Mouse (Mus musculus) mouse trophoblast stem cell (cell line): ENCODE measurements around the gene Setd2.

ENCODE experiments used
- in situ Hi-C, 2 experiments: fragments of 300-500 bp; cut with MseI, MboI; formaldehyde crosslinking; loops; 2 replicates in 1 of 2; 3 replicates in 1 of 2; pipeline ENCODE4 v1.15.1; 2025

Gene Setd2

GRCm38 (mm10) chr9:110532538-110533291 is at the start of gene Setd2:
TSS of gene Setd2 (plus strand) at chr9:110532597.
- in situ Hi-C loops = no loop called here

- in situ Hi-C loops = no loop called here
These were observed 43.6 kb upstream of the Setd2 start for GRCm38 (mm10) chr9:110488841-110489240.

GRCm38 (mm10) chr9:110490913-110491312 is 41.5 kb upstream of the Setd2 start:
- in situ Hi-C loops = no loop called here

GRCm38 (mm10) chr9:110525737-110526136 is 6.7 kb upstream of the Setd2 start:
- in situ Hi-C loops = no loop called here

- in situ Hi-C loops = no loop called here
These were observed 3.2 kb upstream of the Setd2 start for GRCm38 (mm10) chr9:110529002-110529737.

- in situ Hi-C loops = no loop called here
These were observed 1.7 kb upstream of the Setd2 start for GRCm38 (mm10) chr9:110530650-110531049.

GRCm38 (mm10) chr9:110531151-110531791 is 1.1 kb upstream of the Setd2 start:
- in situ Hi-C loops = no loop called here

- in situ Hi-C loops = no loop called here
These were observed 395 bp upstream of the Setd2 start for GRCm38 (mm10) chr9:110531914-110532489.

GRCm38 (mm10) chr9:110533645-110534044 is 1.2 kb downstream of the Setd2 start:
- in situ Hi-C loops = no loop called here

- in situ Hi-C loops = no loop called here
These were observed 2.7 kb downstream of the Setd2 start for GRCm38 (mm10) chr9:110535114-110535513.

GRCm38 (mm10) chr9:110536636-110537035 is 4.2 kb downstream of the Setd2 start:
- in situ Hi-C loops = no loop called here

GRCm38 (mm10) chr9:110538511-110538910 is 6.1 kb downstream of the Setd2 start:
- in situ Hi-C loops = no loop called here

GRCm38 (mm10) chr9:110541988-110542387 is 9.6 kb downstream of the Setd2 start:
- in situ Hi-C loops = no loop called here

GRCm38 (mm10) chr9:110548261-110548660 is 15.9 kb downstream of the Setd2 start:
- in situ Hi-C loops = no loop called here

- in situ Hi-C loops = no loop called here
These were observed 35.9 kb downstream of the Setd2 start for GRCm38 (mm10) chr9:110568309-110568708.

GRCm38 (mm10) chr9:110582161-110582560 is 49.8 kb downstream of the Setd2 start:
- in situ Hi-C loops = loop anchor here in 1 of 2 experiments (25.0 kb wide), 1 partner anchor 395 kb away; no protein-coding TSS in a partner anchor

- in situ Hi-C loops = loop anchor here in 1 of 2 experiments (25.0 kb wide), 1 partner anchor 396 kb away; no protein-coding TSS in a partner anchor
These were observed 51.1 kb downstream of the Setd2 start for GRCm38 (mm10) chr9:110583521-110583920.

GRCm38 (mm10) chr9:110611471-110611870 is 79.1 kb downstream of the Setd2 start:
- in situ Hi-C loops = no loop called here

GRCm38 (mm10) chr9:110617081-110617480 is 84.7 kb downstream of the Setd2 start:
- in situ Hi-C loops = no loop called here

GRCm38 (mm10) chr9:110620180-110620579 is 87.8 kb downstream of the Setd2 start:
- in situ Hi-C loops = no loop called here

GRCm38 (mm10) chr9:110620685-110621084 is 88.3 kb downstream of the Setd2 start:
- in situ Hi-C loops = no loop called here
